Mouse (Mus musculus): ENCODE data around the gene Atmin. TPM values are rescaled to one million over a fixed set of nuclear protein-coding genes. Genes with fewer than 3 reads are reported as not detected.

Atmin gene
- polyA plus RNA-seq, 1 experiment = 7.8 TPM

DNA sequence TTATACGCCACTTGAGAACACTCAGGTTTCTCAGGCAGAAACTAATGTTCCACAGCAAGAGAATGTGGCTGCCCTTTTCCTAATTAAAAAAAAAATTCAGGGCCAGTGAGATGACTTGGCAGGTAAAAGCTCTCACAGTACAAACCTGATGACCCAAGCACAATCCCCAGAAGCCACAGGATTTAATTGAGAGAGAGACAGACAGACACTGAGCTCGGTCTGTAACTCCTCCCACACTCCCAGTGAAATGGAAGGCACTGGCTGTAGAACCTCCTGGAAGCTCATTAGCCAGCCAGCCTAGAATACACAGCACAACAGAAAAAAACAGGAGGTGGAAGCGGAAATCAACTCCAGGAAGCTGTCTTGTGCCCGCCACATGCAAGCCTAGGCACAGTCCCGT lies 32.4 kb downstream of the Atmin start:
- no peaks in the 10 kb centered on the region for H3K27me3 ChIP-seq (ENCODE audit: control insufficient read depth, insufficient read depth, insufficient read length)
- TF ChIP-seq E2F4 (IDR thresholded peaks at IDR 0.05; ENCODE audit: insufficient read depth) (no peak), MYOD1 (IDR thresholded peaks at IDR 0.05; ENCODE audit: control insufficient read depth in 1 of 3, insufficient read length in 2 of 3, low read depth in 2 of 3) (no peak), MYOG (IDR thresholded peaks at IDR 0.05; ENCODE audit: control insufficient read depth in 1 of 3, insufficient read depth in 1 of 3, insufficient read length in 2 of 3, low read depth in 2 of 3) (no peak)
- H3K79me2 ChIP-seq (ENCODE audit: control insufficient read depth, insufficient read depth) = no peaks in the 10 kb centered on the region
- no peak overlapping the region for H3ac ChIP-seq (ENCODE audit: control insufficient read depth, insufficient read length)
- no peak overlapping the region for H3K4me2 ChIP-seq (ENCODE audit: low read depth)
- no peaks in the 10 kb centered on the region for H3K36me3 ChIP-seq (ENCODE audit: control insufficient read depth, insufficient read depth)
- H3K4me3 ChIP-seq = no peak overlapping the region

- H3ac ChIP-seq (ENCODE audit: control insufficient read depth, insufficient read length) = no peak overlapping the region
- TF ChIP-seq TCF12 (IDR thresholded peaks at IDR 0.05; ENCODE audit: insufficient read depth, poor library complexity, severe bottlenecking) (no peak), SRF (IDR thresholded peaks at IDR 0.05; ENCODE audit: control insufficient read depth, insufficient read length, low read depth) (no peak), TCF3 (IDR thresholded peaks at IDR 0.05; ENCODE audit: insufficient read length, low read depth) (no peak)
- H3K79me2 ChIP-seq (ENCODE audit: control insufficient read depth, insufficient read depth) = no peaks in the 10 kb centered on the region
- H3K27me3 ChIP-seq (ENCODE audit: control insufficient read depth, insufficient read depth, insufficient read length) = no peaks in the 10 kb centered on the region
- H3K36me3 ChIP-seq (ENCODE audit: control insufficient read depth, insufficient read depth) = no peaks in the 10 kb centered on the region
- H3K4me3 ChIP-seq = peak overlapping the region; percentile 51
- peak overlapping the region; percentile 94 for H3K4me2 ChIP-seq (ENCODE audit: low read depth)
Observed at GRCm38 (mm10) chr8:116978052-116978451, 34.9 kb downstream of the Atmin start.

DNA sequence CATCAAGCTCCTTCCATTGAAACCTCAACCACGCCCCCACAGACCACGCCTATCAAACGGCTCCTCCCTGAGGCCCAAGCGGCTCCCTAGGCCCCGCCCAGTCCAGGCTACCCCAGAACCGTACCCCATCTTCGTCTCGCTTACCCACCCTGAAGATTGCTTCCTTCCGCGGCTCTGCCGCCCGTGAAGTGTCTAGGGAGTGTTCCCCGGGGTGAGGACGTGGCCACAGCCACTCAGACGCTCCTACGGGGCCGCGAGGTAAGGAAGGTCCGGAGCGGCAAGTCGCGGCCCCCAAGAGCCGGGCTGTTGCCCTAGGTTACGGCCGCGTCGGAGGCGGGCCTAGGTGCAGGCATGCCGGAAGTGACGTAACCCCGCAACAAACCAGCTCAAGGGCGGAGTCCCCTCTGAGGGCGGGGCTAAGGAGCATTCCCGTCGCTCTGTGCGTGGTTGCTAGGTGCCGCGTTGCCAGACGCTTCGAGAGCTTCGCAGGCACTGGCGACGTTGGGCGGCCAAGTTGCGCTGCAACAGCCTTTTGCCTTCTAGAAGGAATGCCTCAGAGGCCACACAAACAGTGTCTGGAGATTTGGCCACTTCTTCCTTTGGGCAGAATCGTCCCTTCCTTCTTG lies 35.6 kb downstream of the Atmin start, which contains the start of gene 1700030J22Rik:
Gene 1700030J22Rik, minus strand, starts transcription at position 329 of the 626 bp plus-strand sequence.
- H3K4me2 ChIP-seq (ENCODE audit: low read depth) = peak within 1 kb of the TSS; percentile 94
- no peaks in the 10 kb centered on the region for H3K79me2 ChIP-seq (ENCODE audit: control insufficient read depth, insufficient read depth)
- H3K4me3 ChIP-seq = peak within 1 kb of the TSS; percentile 51
- peaks cover 4% of the 10 kb centered on the region for H3K36me3 ChIP-seq (ENCODE audit: control insufficient read depth, insufficient read depth)
- no peak within 1 kb of the TSS for H3ac ChIP-seq (ENCODE audit: control insufficient read depth, insufficient read length)
- TF ChIP-seq TCF12 (IDR thresholded peaks at IDR 0.05; ENCODE audit: insufficient read depth, poor library complexity, severe bottlenecking) = no peak
- TF ChIP-seq POLR2A (IDR thresholded peaks at IDR 0.05; ENCODE audit: insufficient read length, low read depth) = peak; percentile 55
- H3K27me3 ChIP-seq (ENCODE audit: control insufficient read depth, insufficient read depth, insufficient read length) = no peaks in the 10 kb centered on the region

GRCm38 (mm10) chr8:116980117-116980516 lies 36.9 kb downstream of the Atmin start:
- Histone ChIP-seq H3K4me3 (no peak overlapping the region), H3K79me2 (ENCODE audit: control insufficient read depth, insufficient read depth) (no peaks in the 10 kb centered on the region), H3K4me2 (ENCODE audit: low read depth) (peak overlapping the region; percentile 39), H3K27me3 (ENCODE audit: control insufficient read depth, insufficient read depth, insufficient read length) (no peaks in the 10 kb centered on the region), H3K36me3 (ENCODE audit: control insufficient read depth, insufficient read depth) (peaks cover 4% of the 10 kb centered on the region), H3ac (ENCODE audit: control insufficient read depth, insufficient read length) (no peak overlapping the region)
- no peak for TF ChIP-seq USF1 (IDR thresholded peaks at IDR 0.05; ENCODE audit: low read depth)
- TF ChIP-seq TCF12 (IDR thresholded peaks at IDR 0.05; ENCODE audit: insufficient read depth, poor library complexity, severe bottlenecking) = no peak
- no peak for TF ChIP-seq E2F4 (IDR thresholded peaks at IDR 0.05; ENCODE audit: insufficient read depth)
- TF ChIP-seq CEBPB (IDR thresholded peaks at IDR 0.05; ENCODE audit: insufficient read depth, poor library complexity, severe bottlenecking) = no peak
- no peak for TF ChIP-seq MYOG (IDR thresholded peaks at IDR 0.05; ENCODE audit: control insufficient read depth in 1 of 3, insufficient read depth in 1 of 3, insufficient read length in 2 of 3, low read depth in 2 of 3)
- no peak for TF ChIP-seq MYOD1 (IDR thresholded peaks at IDR 0.05; ENCODE audit: control insufficient read depth in 1 of 3, insufficient read length in 2 of 3, low read depth in 2 of 3)
- TF ChIP-seq MAX (IDR thresholded peaks at IDR 0.05; ENCODE audit: low read depth) = no peak
- no peak for TF ChIP-seq POLR2AphosphoS2 (IDR thresholded peaks at IDR 0.05; ENCODE audit: insufficient read length, low read depth)
- no peak for TF ChIP-seq SRF (IDR thresholded peaks at IDR 0.05; ENCODE audit: control insufficient read depth, insufficient read length, low read depth)
- TF ChIP-seq TCF3 (IDR thresholded peaks at IDR 0.05; ENCODE audit: insufficient read length, low read depth) = no peak
- TF ChIP-seq POLR2A (IDR thresholded peaks at IDR 0.05; ENCODE audit: insufficient read length, low read depth) = no peak
- no peak for TF ChIP-seq REST (IDR thresholded peaks at IDR 0.05; ENCODE audit: insufficient read depth, insufficient read length)

DNA sequence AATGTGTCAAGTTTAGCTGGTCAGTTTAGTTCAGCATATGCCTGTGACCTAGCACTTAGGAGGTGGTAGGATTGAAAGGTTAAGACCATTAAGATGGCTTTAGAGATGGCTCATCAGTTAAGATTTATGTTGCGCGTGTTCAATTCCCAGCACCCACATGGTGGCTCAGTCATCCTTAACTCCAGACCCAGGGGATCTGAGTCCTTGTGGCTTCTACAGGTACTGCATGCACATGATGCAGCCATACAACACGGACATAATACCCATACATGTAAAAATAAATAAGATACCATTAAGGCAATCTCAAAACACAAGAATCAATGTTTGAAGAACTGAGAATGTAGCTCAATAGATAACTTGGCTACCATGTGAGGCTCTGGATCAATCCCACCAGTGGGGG lies 46.6 kb downstream of the Atmin start:
- Histone ChIP-seq H3K27me3 (ENCODE audit: control insufficient read depth, insufficient read depth, insufficient read length) (no peaks in the 10 kb centered on the region), H3K4me3 (no peak overlapping the region), H3K36me3 (ENCODE audit: control insufficient read depth, insufficient read depth) (peaks cover 8% of the 10 kb centered on the region), H3K4me2 (ENCODE audit: low read depth) (no peak overlapping the region), H3ac (ENCODE audit: control insufficient read depth, insufficient read length) (no peak overlapping the region), H3K79me2 (ENCODE audit: control insufficient read depth, insufficient read depth) (peaks cover 20% of the 10 kb centered on the region)
- TF ChIP-seq USF1 (IDR thresholded peaks at IDR 0.05; ENCODE audit: low read depth) (no peak), TCF3 (IDR thresholded peaks at IDR 0.05; ENCODE audit: insufficient read length, low read depth) (no peak), POLR2A (IDR thresholded peaks at IDR 0.05; ENCODE audit: insufficient read length, low read depth) (no peak), REST (IDR thresholded peaks at IDR 0.05; ENCODE audit: insufficient read depth, insufficient read length) (no peak), MYOG (IDR thresholded peaks at IDR 0.05; ENCODE audit: control insufficient read depth in 1 of 3, insufficient read depth in 1 of 3, insufficient read length in 2 of 3, low read depth in 2 of 3) (no peak), E2F4 (IDR thresholded peaks at IDR 0.05; ENCODE audit: insufficient read depth) (no peak), MYOD1 (IDR thresholded peaks at IDR 0.05; ENCODE audit: control insufficient read depth in 1 of 3, insufficient read length in 2 of 3, low read depth in 2 of 3) (no peak), POLR2AphosphoS2 (IDR thresholded peaks at IDR 0.05; ENCODE audit: insufficient read length, low read depth) (no peak), SRF (IDR thresholded peaks at IDR 0.05; ENCODE audit: control insufficient read depth, insufficient read length, low read depth) (no peak), CEBPB (IDR thresholded peaks at IDR 0.05; ENCODE audit: insufficient read depth, poor library complexity, severe bottlenecking) (no peak), MAX (IDR thresholded peaks at IDR 0.05; ENCODE audit: low read depth) (no peak), TCF12 (IDR thresholded peaks at IDR 0.05; ENCODE audit: insufficient read depth, poor library complexity, severe bottlenecking) (no peak)

All from myocyte (in vitro differentiated cells).